Mouse (Mus musculus) hindbrain, embryonic 12.5 days (tissue): Measurements from ENCODE around the gene Car6. TPM values are rescaled to one million over a fixed set of nuclear protein-coding genes. Genes with fewer than 3 reads are reported as not detected.

Experiments
- ATAC-seq: fragments of 200-750 bp; cut with Nextera tagmentation; 2 replicates; pipeline ENCODE4 v1.8.0; 2017; ENCODE audit warnings: moderate TSS enrichment; ENCODE audit not compliant: low FRiP score
- H3K27ac ChIP-seq: fragments of 300-500 bp; sonication (generic); 2 replicates; pipeline ENCODE4 v1.5.1; 2016; ENCODE audit warnings: mild to moderate bottlenecking
- H3K27me3 ChIP-seq: fragments of 300-500 bp; sonication (generic); 2 replicates; pipeline ENCODE4 v1.6.1; 2016; ENCODE audit warnings: mild to moderate bottlenecking
- H3K36me3 ChIP-seq: fragments of 300-500 bp; sonication (generic); 2 replicates; pipeline ENCODE4 v1.6.1; 2016; ENCODE audit warnings: mild to moderate bottlenecking
- H3K4me1 ChIP-seq: fragments of 300-500 bp; sonication (generic); 2 replicates; pipeline ENCODE4 v1.6.1; 2016
- H3K4me2 ChIP-seq: fragments of 300-500 bp; sonication (generic); replicated peaks from 2 replicates; pipeline ENCODE4 v1.6.1; 2016; ENCODE audit warnings: mild to moderate bottlenecking
- H3K4me3 ChIP-seq: fragments of 300-500 bp; sonication (generic); 2 replicates; pipeline ENCODE4 v1.5.1; 2016; ENCODE audit warnings: mild to moderate bottlenecking
- H3K9ac ChIP-seq: fragments of 300-500 bp; sonication (generic); 2 replicates; pipeline ENCODE4 v1.6.1; 2016; ENCODE audit warnings: mild to moderate bottlenecking, moderate library complexity
- H3K9me3 ChIP-seq: fragments of 300-500 bp; sonication (generic); replicated peaks from 2 replicates; pipeline ENCODE4 v1.6.1; 2016; ENCODE audit warnings: mild to moderate bottlenecking
- WGBS: fragments of 180-500 bp; shearing (Covaris S2); methylation state at CpG from one replicate; pipeline ENCODE4 v1.1.7; 2016; 5-methylcytosine and 5-hydroxymethylcytosine counted together
- polyA plus RNA-seq: library from polyadenylated mRNA; unstranded; fragments of >200 nt; fragmentation: Nextera tagmentation; extraction: Ambion mirVana; gene quantifications from 2 replicates; pipeline ENCODE4 v1.2.1, GENCODE M21; 2016

The Car6 gene
- polyA plus RNA-seq: 0.41 TPM in 1 of 2 replicates, not detected in the other

DNA sequence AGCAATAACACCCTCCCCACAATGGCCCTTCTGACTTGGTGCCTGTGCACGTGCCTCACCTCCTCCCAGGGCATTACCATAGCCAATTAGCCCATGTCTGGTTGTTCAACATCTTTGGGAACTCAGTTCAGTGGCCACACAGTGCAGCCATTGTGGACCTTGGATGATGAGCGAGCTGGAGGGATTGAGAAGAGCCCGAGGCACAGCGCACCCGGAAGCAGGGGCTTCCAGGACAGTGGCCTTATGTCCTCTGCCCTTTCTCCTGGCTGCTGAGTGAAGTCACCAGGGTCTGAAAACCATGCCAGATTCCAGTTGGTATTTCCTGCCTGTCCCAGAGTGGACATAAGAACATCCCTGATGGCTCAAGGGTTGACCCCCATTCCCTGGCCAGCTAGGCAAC, at the start of gene Car6:
Gene Car6, minus strand, starts transcription at position 101 of the 400 bp plus-strand sequence.
- no peak for ATAC-seq
- Histone ChIP-seq H3K27ac (no peak within 1 kb of the TSS), H3K27me3 (no peaks in the 10 kb centered on the region), H3K9me3 (no peaks in the 10 kb centered on the region), H3K4me3 (no peak within 1 kb of the TSS), H3K4me1 (no peaks in the 10 kb centered on the region; the same call in 1 of the 2 replicates), H3K9ac (no peak within 1 kb of the TSS), H3K36me3 (no peaks in the 10 kb centered on the region), H3K4me2 (no peak within 1 kb of the TSS)
- WGBS: 82% methylated on average over 5 of the region's 5 CpGs

- Histone ChIP-seq H3K4me1 (peaks cover 22% of the 10 kb centered on the region), H3K36me3 (peaks cover 55% of the 10 kb centered on the region), H3K4me3 (no peak overlapping the region), H3K27me3 (no peaks in the 10 kb centered on the region), H3K27ac (0 out of 2 replicates have a peak overlapping the region, but pooled peaks have one; percentile 77), H3K9ac (no peak overlapping the region), H3K4me2 (no peak overlapping the region), H3K9me3 (no peaks in the 10 kb centered on the region)
- WGBS: 79% methylated on average over 5 of the region's 5 CpGs
- ATAC-seq: no peak
Observed at GRCm38 (mm10) chr4:150249731-150250270, 48.7 kb upstream of the Car6 start.

DNA sequence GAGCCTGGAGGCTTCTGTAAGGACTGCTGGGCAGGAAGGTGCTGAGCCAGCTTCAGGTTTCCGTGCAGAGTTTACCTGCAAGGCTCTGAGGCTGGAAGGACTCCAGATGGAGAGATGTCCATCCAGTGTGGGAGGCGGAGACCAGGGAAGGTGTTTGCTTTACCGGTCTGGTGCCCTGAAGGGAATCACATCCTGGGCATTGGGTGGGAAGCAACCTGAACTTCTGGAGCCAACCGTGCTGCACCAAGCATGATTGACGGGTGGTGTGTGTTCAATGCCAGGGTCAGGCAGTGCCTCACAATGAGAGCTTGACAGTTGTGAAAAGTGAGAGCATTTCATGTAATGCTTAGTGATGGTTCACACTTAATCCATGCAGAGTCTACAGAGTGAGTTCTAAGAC, 47.8 kb upstream of the Car6 start:
- Histone ChIP-seq H3K9ac (no peak overlapping the region), H3K4me1 (peaks cover 22% of the 10 kb centered on the region), H3K27me3 (no peaks in the 10 kb centered on the region), H3K4me3 (no peak overlapping the region), H3K27ac (no peak overlapping the region), H3K4me2 (no peak overlapping the region), H3K36me3 (peaks cover 64% of the 10 kb centered on the region), H3K9me3 (no peaks in the 10 kb centered on the region)
- WGBS: 81% methylated on average over 5 of the region's 5 CpGs
- ATAC-seq: no peak

- Histone ChIP-seq H3K4me3 (no peak overlapping the region), H3K27ac (no peak overlapping the region), H3K27me3 (no peaks in the 10 kb centered on the region), H3K9me3 (no peaks in the 10 kb centered on the region), H3K9ac (no peak overlapping the region), H3K4me2 (no peak overlapping the region), H3K36me3 (peaks cover 73% of the 10 kb centered on the region), H3K4me1 (peaks cover 25% of the 10 kb centered on the region)
- 65% methylated on average over 5 of the region's 5 CpGs for WGBS
- ATAC-seq: peak; percentile 51
Observed at GRCm38 (mm10) chr4:150248009-150248408, 46.9 kb upstream of the Car6 start.

DNA sequence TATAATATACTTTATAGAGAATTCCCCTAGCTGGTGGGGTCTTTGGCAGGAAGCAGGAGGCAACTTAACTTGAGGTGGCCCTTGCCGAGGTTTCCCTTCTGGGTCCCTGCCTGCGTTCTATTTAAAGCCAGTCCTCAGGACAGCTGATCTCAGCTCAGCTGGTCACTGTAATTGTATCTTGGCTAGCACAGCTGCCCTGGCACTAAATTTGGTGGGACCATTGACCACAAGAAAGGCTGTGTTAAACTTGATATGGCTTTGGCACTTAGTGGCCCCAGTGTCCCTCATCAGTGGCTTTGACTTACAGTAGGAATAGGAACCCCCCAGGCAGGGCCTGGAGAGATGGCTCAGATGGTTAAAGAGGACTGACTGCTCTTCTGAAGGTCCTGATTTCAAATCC, 44.7 kb upstream of the Car6 start:
- peaks cover 88% of the 10 kb centered on the region for H3K36me3 ChIP-seq
- no peak for ATAC-seq
- H3K27ac ChIP-seq: no peak overlapping the region
- H3K4me3 ChIP-seq: no peak overlapping the region
- no peaks in the 10 kb centered on the region for H3K9me3 ChIP-seq
- no peaks in the 10 kb centered on the region for H3K27me3 ChIP-seq
- H3K9ac ChIP-seq: no peak overlapping the region
- peaks cover 28% of the 10 kb centered on the region for H3K4me1 ChIP-seq
- H3K4me2 ChIP-seq: no peak overlapping the region
- 77% methylated on average over 2 of the region's 2 CpGs for WGBS

DNA sequence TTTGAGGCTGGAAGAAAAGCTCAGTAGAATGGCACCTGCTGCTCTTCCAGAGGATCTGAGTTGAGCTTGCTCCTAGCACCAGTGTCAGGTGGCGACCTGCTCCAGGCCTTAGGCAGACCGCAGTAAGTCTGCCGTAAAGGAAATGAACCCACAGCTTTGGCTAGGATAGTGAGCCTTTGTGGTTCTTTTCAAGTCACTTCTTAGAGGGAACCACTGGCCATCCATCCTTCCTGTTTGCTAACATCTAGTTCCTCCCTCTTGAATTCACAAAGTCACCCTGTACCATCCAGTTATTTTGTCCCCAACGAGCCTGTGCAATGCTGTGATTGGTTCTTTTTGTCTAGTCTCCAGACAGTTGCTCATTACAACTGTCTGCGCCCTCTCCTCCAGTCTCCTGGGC, 41.6 kb upstream of the Car6 start:
- no peak for ATAC-seq
- Histone ChIP-seq H3K4me1 (peaks cover 45% of the 10 kb centered on the region), H3K9ac (no peak overlapping the region), H3K4me3 (no peak overlapping the region), H3K36me3 (peaks cover 72% of the 10 kb centered on the region), H3K27ac (no peak overlapping the region), H3K9me3 (no peaks in the 10 kb centered on the region), H3K27me3 (no peaks in the 10 kb centered on the region), H3K4me2 (no peak overlapping the region)
- WGBS: 81% methylated on average over 5 of the region's 5 CpGs

- H3K4me3 ChIP-seq: no peak overlapping the region
- H3K27ac ChIP-seq: no peak overlapping the region
- no peaks in the 10 kb centered on the region for H3K27me3 ChIP-seq
- WGBS: 67% methylated on average over 4 of the region's 4 CpGs
- peaks cover 62% of the 10 kb centered on the region for H3K36me3 ChIP-seq
- peaks cover 47% of the 10 kb centered on the region for H3K4me1 ChIP-seq
- no peaks in the 10 kb centered on the region for H3K9me3 ChIP-seq
- ATAC-seq: no peak
- H3K9ac ChIP-seq: peak overlapping the region; percentile 29; the same call in 1 of the 2 replicates
- H3K4me2 ChIP-seq: no peak overlapping the region
Observed at GRCm38 (mm10) chr4:150241708-150242107, 40.6 kb upstream of the Car6 start.

DNA sequence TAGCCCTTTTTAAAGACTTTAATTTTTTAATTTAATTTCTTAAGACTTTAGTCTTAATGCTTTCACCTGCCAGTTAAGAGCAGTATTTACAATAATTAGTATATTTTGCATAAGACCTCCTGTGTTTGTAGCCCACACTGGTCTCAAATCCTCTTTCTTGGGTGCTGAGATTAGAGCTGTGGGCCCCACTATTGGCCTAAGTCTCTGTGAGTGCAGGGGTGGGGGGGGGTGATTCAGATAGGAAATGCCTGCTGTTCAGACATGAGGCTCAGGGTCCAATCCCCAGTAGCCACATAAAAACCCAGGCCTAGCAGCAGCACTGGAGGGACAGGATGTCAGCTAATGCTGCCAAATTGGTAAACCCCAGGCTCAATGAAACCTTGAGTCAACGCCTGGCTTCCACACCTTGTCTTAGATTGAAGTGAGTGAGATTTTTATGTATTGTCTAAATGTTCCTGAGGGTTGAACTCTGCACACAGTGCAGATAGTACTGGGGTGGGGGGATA, 39.3 kb upstream of the Car6 start:
- Histone ChIP-seq H3K4me2 (no peak overlapping the region), H3K9me3 (no peaks in the 10 kb centered on the region), H3K4me1 (peaks cover 50% of the 10 kb centered on the region), H3K9ac (no peak overlapping the region), H3K27ac (no peak overlapping the region), H3K4me3 (no peak overlapping the region), H3K27me3 (no peaks in the 10 kb centered on the region), H3K36me3 (peaks cover 49% of the 10 kb centered on the region)
- 79% methylated on average over 1 of the region's 1 CpGs for WGBS
- ATAC-seq: no peak

- ATAC-seq: no peak
- Histone ChIP-seq H3K36me3 (peaks cover 44% of the 10 kb centered on the region), H3K4me3 (peak overlapping the region; percentile 85), H3K9ac (no peak overlapping the region), H3K4me2 (peak overlapping the region; percentile 80), H3K4me1 (peaks cover 50% of the 10 kb centered on the region), H3K9me3 (no peaks in the 10 kb centered on the region), H3K27ac (peak overlapping the region; percentile 40; the same call in 1 of the 2 replicates), H3K27me3 (no peaks in the 10 kb centered on the region)
- 8% methylated on average over 6 of the region's 6 CpGs for WGBS
Observed at GRCm38 (mm10) chr4:150239951-150240368, 38.8 kb upstream of the Car6 start.

DNA sequence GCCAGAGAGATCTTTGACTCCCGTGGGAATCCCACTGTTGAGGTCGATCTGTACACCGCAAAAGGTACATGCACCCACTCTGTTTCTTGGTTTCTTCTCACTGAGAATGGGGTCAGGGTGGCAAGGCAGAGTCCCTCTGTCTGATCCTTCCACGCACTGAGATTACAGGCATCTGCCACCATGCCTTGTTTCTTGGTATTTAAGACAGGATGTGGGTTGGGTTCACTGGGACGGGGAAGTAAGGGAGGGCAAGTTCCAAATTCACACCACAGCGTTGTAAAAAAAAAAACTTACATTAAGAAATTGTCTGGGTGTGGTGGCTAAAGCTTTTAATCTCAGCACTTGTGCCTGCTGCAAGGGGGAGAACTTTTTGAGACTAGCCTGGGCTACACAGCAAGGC, 38.4 kb upstream of the Car6 start:
- no peak for ATAC-seq
- peak overlapping the region; percentile 86; the same call in 1 of the 2 replicates for H3K9ac ChIP-seq
- peak overlapping the region; percentile 80 for H3K4me2 ChIP-seq
- H3K27ac ChIP-seq: peak overlapping the region; percentile 40; the same call in 1 of the 2 replicates
- H3K9me3 ChIP-seq: no peaks in the 10 kb centered on the region
- H3K36me3 ChIP-seq: peaks cover 40% of the 10 kb centered on the region
- H3K4me1 ChIP-seq: peaks cover 55% of the 10 kb centered on the region
- H3K4me3 ChIP-seq: peak overlapping the region; percentile 85
- 31% methylated on average over 6 of the region's 6 CpGs for WGBS
- no peaks in the 10 kb centered on the region for H3K27me3 ChIP-seq

DNA sequence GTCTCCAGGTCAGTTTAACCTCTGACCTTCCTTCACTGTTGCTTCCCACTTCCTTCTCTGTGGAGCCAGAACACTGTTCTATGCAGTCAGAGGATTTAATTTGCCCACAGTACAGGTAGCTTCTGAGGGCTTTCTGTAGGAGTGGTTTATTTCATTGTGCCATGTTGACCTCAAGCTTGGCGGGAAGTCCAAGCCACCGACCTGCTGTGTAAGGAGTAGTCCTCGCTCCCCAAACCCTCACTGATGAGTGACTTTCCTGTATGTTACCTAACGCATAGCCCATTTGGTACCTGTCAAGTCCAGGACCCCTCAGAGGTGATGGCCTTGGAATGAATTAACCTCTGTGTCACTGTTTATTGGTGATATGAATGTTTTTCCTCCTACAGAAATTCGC, 38.0 kb upstream of the Car6 start:
- no peaks in the 10 kb centered on the region for H3K9me3 ChIP-seq
- H3K36me3 ChIP-seq: peaks cover 36% of the 10 kb centered on the region
- no peaks in the 10 kb centered on the region for H3K27me3 ChIP-seq
- peak overlapping the region; percentile 85 for H3K4me3 ChIP-seq
- H3K4me1 ChIP-seq: peaks cover 55% of the 10 kb centered on the region
- ATAC-seq: no peak
- H3K9ac ChIP-seq: peak overlapping the region; percentile 86
- peak overlapping the region; percentile 80 for H3K4me2 ChIP-seq
- H3K27ac ChIP-seq: no peak overlapping the region
- WGBS: 19% methylated on average over 5 of the region's 5 CpGs

DNA sequence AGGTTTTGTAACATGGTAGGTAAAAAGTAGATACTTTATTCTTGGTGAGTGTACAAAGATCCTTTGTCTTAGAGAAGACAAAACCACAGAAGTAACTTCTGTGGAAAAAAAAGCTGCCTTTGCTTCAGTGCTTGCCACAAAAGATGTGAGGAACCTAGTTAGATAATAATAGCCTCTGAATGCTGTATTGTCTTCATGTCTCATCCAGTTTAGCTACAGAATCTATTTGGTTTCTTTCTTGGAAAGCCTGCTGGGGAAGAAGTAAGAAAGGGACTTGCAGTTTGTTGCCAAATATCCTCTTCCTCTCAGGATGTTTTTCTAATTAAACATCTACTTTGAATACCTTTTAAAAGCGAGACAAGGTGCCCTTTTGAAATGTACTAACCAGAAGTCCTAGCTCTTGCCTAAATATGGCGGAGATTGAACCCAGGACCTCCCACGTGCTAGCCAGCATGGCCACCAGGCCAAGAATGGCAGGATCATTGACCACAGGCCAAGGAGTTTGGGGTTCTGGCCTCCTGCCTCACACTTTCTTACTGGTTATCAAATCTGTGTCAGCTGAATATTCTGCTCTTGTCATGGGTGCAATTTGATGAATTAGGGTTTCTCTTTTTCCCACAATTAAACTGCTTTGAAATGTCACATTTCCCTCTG, 37.4 kb upstream of the Car6 start:
- Histone ChIP-seq H3K4me3 (peak overlapping the region; percentile 85), H3K27ac (peak overlapping the region; percentile 98; the same call in 1 of the 2 replicates), H3K27me3 (no peaks in the 10 kb centered on the region), H3K36me3 (peaks cover 30% of the 10 kb centered on the region), H3K4me1 (peaks cover 55% of the 10 kb centered on the region), H3K9me3 (no peaks in the 10 kb centered on the region), H3K9ac (peak overlapping the region; percentile 86), H3K4me2 (peak overlapping the region; percentile 80)
- 5% methylated on average over 3 of the region's 3 CpGs for WGBS
- ATAC-seq: no peak
